ENCODE assay signal across 26 mouse cellular contexts in genomic region chr15:52136693-52137092, GRCm38 (mm10).
"Had no signal": no experiment of that assay in that cellular context is flagged by ENCODE, and none has a peak within 500 bp of the region (broad histone marks: within the 10 kb centered on the region; RNA-seq: fewer than 3 reads in every experiment).

No protein-coding gene starts in this region.

- H3K9me3 ChIP-seq: heart, embryonic 13.5 days; heart, embryonic 15.5 days; hindbrain, embryonic 13.5 days; hindbrain, embryonic 15.5 days; kidney, embryonic 15.5 days; limb, embryonic 13.5 days; limb, embryonic 15.5 days; liver, embryonic 13.5 days had no signal

- H3K9ac ChIP-seq: heart, embryonic 13.5 days; heart, embryonic 15.5 days; hindbrain, embryonic 13.5 days; hindbrain, embryonic 15.5 days; kidney, embryonic 15.5 days; limb, embryonic 13.5 days; limb, embryonic 15.5 days; liver, embryonic 13.5 days had no signal

- H3K27me3 ChIP-seq: heart, embryonic 13.5 days; heart, embryonic 15.5 days; hindbrain, embryonic 13.5 days; hindbrain, embryonic 15.5 days; kidney, embryonic 15.5 days; limb, embryonic 13.5 days; limb, embryonic 15.5 days; liver, embryonic 13.5 days had no signal

- H3K27ac ChIP-seq: heart, adult 2 months; heart, embryonic 13.5 days; heart, embryonic 15.5 days; hindbrain, embryonic 13.5 days; hindbrain, embryonic 15.5 days; hindbrain, postnatal 0 days; kidney, embryonic 15.5 days; layer of hippocampus, adult 2 months; left cerebral cortex, adult 2 months; limb, embryonic 13.5 days; limb, embryonic 15.5 days; liver, embryonic 13.5 days had no signal

- H3K36me3 ChIP-seq: heart, embryonic 13.5 days; heart, embryonic 15.5 days; hindbrain, embryonic 13.5 days; hindbrain, embryonic 15.5 days; kidney, embryonic 15.5 days; limb, embryonic 13.5 days; limb, embryonic 15.5 days; liver, embryonic 13.5 days had no signal

- H3K4me2 ChIP-seq: heart, embryonic 11.5 days; heart, embryonic 13.5 days; heart, embryonic 15.5 days; hindbrain, embryonic 13.5 days; hindbrain, embryonic 15.5 days; kidney, embryonic 15.5 days; limb, embryonic 13.5 days; limb, embryonic 15.5 days; liver, embryonic 13.5 days had no signal

- H3K4me3 ChIP-seq: heart, adult 2 months; heart, embryonic 13.5 days; heart, embryonic 15.5 days; hindbrain, embryonic 13.5 days; hindbrain, embryonic 15.5 days; kidney, embryonic 15.5 days; layer of hippocampus, adult 2 months; left cerebral cortex, adult 2 months; limb, embryonic 13.5 days; limb, embryonic 15.5 days; liver, embryonic 13.5 days had no signal

- H3K4me1 ChIP-seq: heart, embryonic 13.5 days; heart, embryonic 15.5 days; hindbrain, embryonic 13.5 days; hindbrain, embryonic 15.5 days; kidney, embryonic 15.5 days; limb, embryonic 13.5 days; limb, embryonic 15.5 days; liver, embryonic 13.5 days had no signal

- DNase-seq: gastrocnemius, postnatal 14 days; gastrocnemius, postnatal 36 days; heart, adult 11 months; heart, adult 2 months; heart, postnatal 14 days; heart, postnatal 36 days; kidney, adult 11 months; kidney, adult 2 months; kidney, adult 9 months; kidney, postnatal 10 days; kidney, postnatal 25 days; kidney, postnatal 4 days; left cerebral cortex, postnatal 4 days; liver, embryonic 13.5 days had no signal

- ATAC-seq: hindbrain, postnatal 0 days; intestine, embryonic 16.5 days had no signal
